In the genomic region with DNA sequence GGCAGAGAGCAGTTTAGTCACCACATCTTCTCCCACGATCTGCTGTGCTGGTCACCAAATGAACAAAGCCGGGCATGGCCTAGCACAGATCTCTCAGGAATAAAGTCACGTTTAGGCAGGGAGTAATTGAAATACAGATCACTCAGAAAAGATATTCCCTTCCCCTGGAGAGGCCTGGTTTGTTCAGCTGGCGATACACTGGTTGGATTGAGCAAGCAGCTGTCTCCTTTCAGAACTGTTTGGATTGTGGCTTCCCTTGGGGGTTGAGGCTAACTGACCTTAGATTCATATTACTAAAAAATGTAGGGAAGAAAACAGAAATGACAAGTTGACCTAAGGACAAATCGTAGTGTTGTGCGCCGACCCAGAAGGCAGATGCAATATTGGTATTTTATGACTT, we compare ENCODE assay signal across 11 mouse cellular contexts. TPM values are rescaled to one million over a fixed set of nuclear protein-coding genes. Genes with fewer than 3 reads are reported as not detected.
DNase-seq lines count a peak whose midpoint lies in the region; ATAC-seq and TF ChIP-seq lines count a peak whose summit lies in the region.
"Had no signal": no experiment of that assay in that cellular context is flagged by ENCODE, and none has a peak within 500 bp of the region (broad histone marks: within the 10 kb centered on the region; RNA-seq: fewer than 3 reads in every experiment).

No protein-coding gene starts in this region.

- H3K4me2 ChIP-seq in intestine, embryonic 15.5 days (replicated peaks) = no peak overlapping the region
- no peak overlapping the region for H3K4me2 ChIP-seq in intestine, embryonic 16.5 days (ENCODE audit: low read depth, low read length)
- H3K4me2 ChIP-seq in stomach, embryonic 14.5 days (replicated peaks; ENCODE audit: low read depth, low read length) = no peak overlapping the region
- H3K4me2 ChIP-seq: forebrain, embryonic 13.5 days; hindbrain, embryonic 12.5 days had no signal

- H3K9me3 ChIP-seq in intestine, embryonic 15.5 days = no peaks in the 10 kb centered on the region
- no peaks in the 10 kb centered on the region for H3K9me3 ChIP-seq in intestine, embryonic 16.5 days (ENCODE audit: control insufficient read depth, low read length)
- no peaks in the 10 kb centered on the region for H3K9me3 ChIP-seq in stomach, embryonic 14.5 days (ENCODE audit: control insufficient read depth, low read depth, low read length)
- H3K9me3 ChIP-seq: forebrain, embryonic 13.5 days; hindbrain, embryonic 12.5 days had no signal

- H3K4me1 ChIP-seq in intestine, embryonic 15.5 days (replicated peaks) = no peaks in the 10 kb centered on the region
- H3K4me1 ChIP-seq in intestine, embryonic 16.5 days (ENCODE audit: control insufficient read depth, insufficient read depth, low read length) = peaks cover 4% of the 10 kb centered on the region; the same call in 1 of the 2 replicates
- peaks cover 1% of the 10 kb centered on the region; the same call in 1 of the 2 replicates for H3K4me1 ChIP-seq in heart, adult 2 months (ENCODE audit: control insufficient read depth, insufficient read depth, low read length)
- peaks cover 11% of the 10 kb centered on the region; the same call in 1 of the 2 replicates for H3K4me1 ChIP-seq in stomach, embryonic 14.5 days (ENCODE audit: control insufficient read depth, insufficient read depth, low read length)
- 0 out of 2 replicates have a peak, but pooled peaks cover 2% of the 10 kb centered on the region for H3K4me1 ChIP-seq in thymus, adult 2 months (replicated peaks; ENCODE audit: control insufficient read depth, insufficient read depth, low read length)
- H3K4me1 ChIP-seq: forebrain, embryonic 13.5 days; hindbrain, embryonic 12.5 days had no signal

- no peaks in the 10 kb centered on the region for H3K79me2 ChIP-seq in heart, adult 2 months (replicated peaks; ENCODE audit: control insufficient read depth, insufficient read depth, low read length)

- no peaks in the 10 kb centered on the region for H3K36me3 ChIP-seq in intestine, embryonic 15.5 days
- H3K36me3 ChIP-seq in intestine, embryonic 16.5 days (ENCODE audit: control insufficient read depth, insufficient read depth, low read length) = no peaks in the 10 kb centered on the region
- H3K36me3 ChIP-seq in heart, adult 2 months (ENCODE audit: control insufficient read depth, insufficient read depth, low read length) = no peaks in the 10 kb centered on the region
- no peaks in the 10 kb centered on the region for H3K36me3 ChIP-seq in stomach, embryonic 14.5 days (ENCODE audit: control insufficient read depth, insufficient read depth, low read length)
- no peaks in the 10 kb centered on the region for H3K36me3 ChIP-seq in thymus, adult 2 months (ENCODE audit: control insufficient read depth, insufficient read depth, low read length)
- H3K36me3 ChIP-seq: hindbrain, embryonic 12.5 days had no signal

- no peak overlapping the region for H3K4me3 ChIP-seq in intestine, embryonic 15.5 days (replicated peaks)
- H3K4me3 ChIP-seq in intestine, embryonic 16.5 days (ENCODE audit: low read length) = no peak overlapping the region
- H3K4me3 ChIP-seq in heart, adult 2 months = no peak overlapping the region
- H3K4me3 ChIP-seq in stomach, embryonic 14.5 days (ENCODE audit: low read depth, low read length) = no peak overlapping the region
- H3K4me3 ChIP-seq in thymus, adult 2 months (ENCODE audit: control insufficient read depth, insufficient read depth, low read length) = no peak overlapping the region
- H3K4me3 ChIP-seq: forebrain, embryonic 13.5 days; hindbrain, embryonic 12.5 days had no signal

- intact Hi-C loops in heart, adult 2 months (cut with DNase I) = no loop called here
- intact Hi-C loops in left cerebral cortex, postnatal 4 days (cut with DNase I) = no loop called here

- no peak overlapping the region for H3K27ac ChIP-seq in intestine, embryonic 15.5 days
- no peak overlapping the region for H3K27ac ChIP-seq in intestine, embryonic 16.5 days (ENCODE audit: low read length)
- H3K27ac ChIP-seq in heart, adult 2 months = peak overlapping the region; percentile 51
- H3K27ac ChIP-seq in stomach, embryonic 14.5 days (ENCODE audit: low read length) = peak overlapping the region; percentile 17; the same call in 1 of the 2 replicates
- no peak overlapping the region for H3K27ac ChIP-seq in thymus, adult 2 months (ENCODE audit: control insufficient read depth, insufficient read depth, low read length)
- H3K27ac ChIP-seq: forebrain, embryonic 13.5 days; hindbrain, embryonic 12.5 days had no signal

- TF ChIP-seq POLR2A in heart, adult 2 months (IDR thresholded peaks at IDR 0.05; ENCODE audit: insufficient read depth, low read depth, low read length) = 0 out of 2 replicates have a peak, but pooled peaks have one; percentile 20
- no peak for TF ChIP-seq POLR2A in thymus, adult 2 months (IDR thresholded peaks at IDR 0.05; ENCODE audit: control insufficient read depth, extremely low read depth, insufficient read depth, low read length, poor library complexity)

- peak; percentile 19; the same call in 1 of the 2 replicates for ATAC-seq in intestine, embryonic 15.5 days
- no peak for ATAC-seq in intestine, embryonic 16.5 days
- ATAC-seq in stomach, embryonic 14.5 days (ENCODE audit: insufficient number of reproducible peaks, insufficient read depth, low FRiP score, low read depth) = peak; percentile 62; the same call in 1 of the 2 replicates
- ATAC-seq: forebrain, embryonic 13.5 days had no signal

- DNase-seq in heart, adult 2 months = peak; percentile 42 to 64
- peak; percentile 70 for DNase-seq in kidney, postnatal 10 days
- DNase-seq in thymus, adult 2 months = no peak
- DNase-seq in left cerebral cortex, postnatal 4 days = no peak
- DNase-seq: layer of hippocampus, postnatal 36 days; right cerebral cortex, postnatal 14 days had no signal

- H3K27me3 ChIP-seq in intestine, embryonic 15.5 days (replicated peaks) = no peaks in the 10 kb centered on the region
- no peaks in the 10 kb centered on the region for H3K27me3 ChIP-seq in intestine, embryonic 16.5 days (replicated peaks; ENCODE audit: control insufficient read depth, insufficient read depth, low read length)
- no peaks in the 10 kb centered on the region for H3K27me3 ChIP-seq in heart, adult 2 months (ENCODE audit: control insufficient read depth, insufficient read depth, low read length)
- H3K27me3 ChIP-seq in stomach, embryonic 14.5 days (ENCODE audit: control insufficient read depth, insufficient read depth, low read length) = no peaks in the 10 kb centered on the region
- no peaks in the 10 kb centered on the region for H3K27me3 ChIP-seq in thymus, adult 2 months (ENCODE audit: control insufficient read depth, insufficient read depth, low read length)
- H3K27me3 ChIP-seq: forebrain, embryonic 13.5 days; hindbrain, embryonic 12.5 days had no signal

- no peak overlapping the region for H3K9ac ChIP-seq in intestine, embryonic 15.5 days
- no peak overlapping the region for H3K9ac ChIP-seq in intestine, embryonic 16.5 days (ENCODE audit: low read depth, low read length)
- H3K9ac ChIP-seq in heart, adult 2 months (ENCODE audit: low read depth, low read length) = no peak overlapping the region
- H3K9ac ChIP-seq in stomach, embryonic 14.5 days (replicated peaks; ENCODE audit: low read depth, low read length) = no peak overlapping the region
- H3K9ac ChIP-seq: forebrain, embryonic 13.5 days; hindbrain, embryonic 12.5 days had no signal

- TF ChIP-seq CTCF in heart, adult 2 months (IDR thresholded peaks at IDR 0.05) = no peak
- no peak for TF ChIP-seq CTCF in thymus, adult 2 months (IDR thresholded peaks at IDR 0.05; ENCODE audit: borderline replicate concordance, control insufficient read depth, extremely low read depth, insufficient read depth, low read length, poor library complexity)

- peak; percentile 57; the same call in 1 of the 2 replicates for TF ChIP-seq EP300 in heart, adult 2 months (IDR thresholded peaks at IDR 0.05; ENCODE audit: insufficient read depth, low read depth, low read length)

- WGBS in intestine, embryonic 15.5 days = 46% methylated on average over 7 of the region's 7 CpGs
- WGBS in intestine, embryonic 16.5 days = 46% methylated on average over 7 of the region's 7 CpGs
- 71% methylated on average over 7 of the region's 7 CpGs for WGBS in heart, adult 2 months
- 35% methylated on average over 7 of the region's 7 CpGs for WGBS in stomach, embryonic 14.5 days
- WGBS in thymus, adult 2 months = 94% methylated on average over 7 of the region's 7 CpGs

RNA-seq across cellular contexts. Expression of gene Jade1, which starts 56.7 kb away (rescaled TPM):
- 21.8 and 24.1 TPM in 2 replicates for polyA plus RNA-seq in intestine, embryonic 15.5 days (2015; fragmentation: Nextera tagmentation; extraction: Ambion mirVana)
- polyA plus RNA-seq in intestine, embryonic 16.5 days (2015; fragmentation: Nextera tagmentation; extraction: Ambion mirVana) = 14.8 and 16.9 TPM in 2 replicates
- total RNA-seq in heart, adult 2 months (2021) = 10 to 100 TPM; 28.5 to 38.6 TPM
- polyA plus RNA-seq in heart, adult 2 months (2012; rRNA removed) = 10.1 and 24.0 TPM in 2 replicates
- polyA plus RNA-seq in stomach, embryonic 14.5 days (2014; fragmentation: Nextera tagmentation; extraction: Ambion mirVana) = 12.1 and 12.6 TPM in 2 replicates
- 22.7 and 31.9 TPM in 2 replicates for polyA plus RNA-seq in thymus, adult 2 months (2012; rRNA removed)
- 10 to 100 TPM; 29.0 to 29.4 TPM for total RNA-seq in left cerebral cortex, postnatal 4 days (2021)

Comparison
In these comparisons a context has a peak if more than half of its experiments do, and no peak if none do; other contexts are left out.
1. H3K27ac ChIP-seq: peak in heart, adult 2 months (single experiment) and stomach, embryonic 14.5 days (single experiment); none in intestine, embryonic 15.5 days (single experiment), intestine, embryonic 16.5 days (single experiment) and thymus, adult 2 months (single experiment).
2. DNase-seq: peak in heart, adult 2 months (2 of 2) and kidney, postnatal 10 days (single experiment); none in thymus, adult 2 months (single experiment) and left cerebral cortex, postnatal 4 days (single experiment).